Mouse (Mus musculus): ENCODE results near the gene Wnt8b. TPM values are rescaled to one million over a fixed set of nuclear protein-coding genes. Genes with fewer than 3 reads are reported as not detected.
A peak's percentile ranks its signal among the peaks of the same experiment; 100 is the strongest.

Gene Wnt8b
- total and polyA plus RNA-seq, 2 experiments from 2014 or later, result 0.05 to 1.0 TPM

DNA sequence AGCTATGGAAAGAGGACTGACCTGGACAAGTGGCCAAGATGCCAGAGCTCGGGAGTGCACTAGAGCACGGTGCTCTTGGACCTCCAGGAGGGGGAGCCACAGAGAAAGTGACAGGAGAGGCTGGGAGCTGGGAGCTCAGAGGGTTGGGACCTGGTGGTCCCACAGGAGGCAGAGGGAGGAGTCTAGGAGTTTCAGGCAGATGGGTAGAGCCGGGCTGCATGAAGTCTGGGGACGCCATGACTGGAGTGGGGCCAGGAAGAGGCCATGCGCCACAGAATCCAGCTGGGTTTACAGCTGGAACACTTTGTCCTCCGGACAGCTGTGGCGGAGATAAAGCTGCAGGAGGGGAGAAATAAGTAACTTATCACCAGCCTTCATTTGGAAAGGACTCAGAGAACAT, 25.9 kb downstream of the Wnt8b start:
- TF ChIP-seq CTCF (IDR thresholded peaks at IDR 0.05), result no peak
- H3K9ac ChIP-seq (replicated peaks; ENCODE audit: low read length, poor library complexity, severe bottlenecking), result no peak overlapping the region
- no peaks in the 10 kb centered on the region for H3K4me1 ChIP-seq (ENCODE audit: insufficient read depth, low read length)
- H3K27ac ChIP-seq (ENCODE audit: low read depth, low read length), result no peak overlapping the region
- H3K9me3 ChIP-seq (ENCODE audit: low read length), result no peaks in the 10 kb centered on the region
- WGBS, result 24% methylated on average over 7 of the region's 7 CpGs
- H3K4me3 ChIP-seq (ENCODE audit: low read depth, low read length), result no peak overlapping the region
- H3K27me3 ChIP-seq (ENCODE audit: insufficient read depth, low read length), result peaks cover 82% of the 10 kb centered on the region
- DNase-seq (ENCODE audit: low spot score) (peak; percentile 14), ATAC-seq (ENCODE audit: low FRiP score) (no peak)
- no peak overlapping the region for H3K4me2 ChIP-seq (ENCODE audit: low read depth, low read length, poor library complexity, severe bottlenecking)
- H3K36me3 ChIP-seq (ENCODE audit: insufficient read depth, low read length), result no peaks in the 10 kb centered on the region

DNA sequence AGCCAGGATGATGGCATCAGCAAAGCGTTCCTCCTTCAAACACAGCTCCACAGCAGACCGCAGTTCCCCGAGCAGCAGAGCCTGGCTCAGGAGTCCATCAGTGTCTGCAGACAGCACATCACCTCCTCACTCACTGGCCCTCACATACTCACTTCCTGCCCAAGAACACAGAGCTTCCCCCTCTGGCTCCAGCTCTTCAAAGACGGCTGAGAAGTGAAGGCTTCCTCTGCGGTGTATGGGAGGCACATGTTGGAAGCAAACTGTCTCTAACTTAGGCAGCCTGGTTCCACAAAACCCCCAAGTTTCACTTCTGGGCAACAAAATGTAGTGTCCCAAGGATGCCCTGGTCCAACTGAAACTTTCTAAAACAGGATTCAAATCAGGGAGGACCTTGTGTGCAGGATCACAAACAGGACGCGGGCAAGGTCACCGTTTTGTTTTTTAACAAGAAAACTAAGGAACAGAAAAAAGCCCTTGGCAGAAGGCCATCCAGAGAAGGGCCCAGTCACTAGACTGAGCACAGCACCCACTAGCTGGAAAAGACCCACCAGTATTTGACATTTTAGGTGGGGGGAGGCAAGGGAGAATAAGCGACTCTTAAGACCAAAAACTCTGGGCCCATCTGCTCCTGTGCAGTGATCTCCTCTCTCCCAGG, 32.4 kb downstream of the Wnt8b start:
- Histone ChIP-seq H3K4me2 (ENCODE audit: low read depth, low read length, poor library complexity, severe bottlenecking) (no peak overlapping the region), H3K4me3 (ENCODE audit: low read depth, low read length) (no peak overlapping the region), H3K27me3 (ENCODE audit: insufficient read depth, low read length) (peaks cover 30% of the 10 kb centered on the region), H3K27ac (ENCODE audit: low read depth, low read length) (no peak overlapping the region), H3K4me1 (ENCODE audit: insufficient read depth, low read length) (no peaks in the 10 kb centered on the region), H3K9ac (replicated peaks; ENCODE audit: low read length, poor library complexity, severe bottlenecking) (no peak overlapping the region), H3K9me3 (ENCODE audit: low read length) (no peaks in the 10 kb centered on the region), H3K36me3 (ENCODE audit: insufficient read depth, low read length) (no peaks in the 10 kb centered on the region)
- DNase-seq (ENCODE audit: low spot score), result no peak
- no peak for ATAC-seq (ENCODE audit: low FRiP score)
- WGBS, result 87% methylated on average over 9 of the region's 9 CpGs
- no peak for TF ChIP-seq CTCF (IDR thresholded peaks at IDR 0.05)

DNA sequence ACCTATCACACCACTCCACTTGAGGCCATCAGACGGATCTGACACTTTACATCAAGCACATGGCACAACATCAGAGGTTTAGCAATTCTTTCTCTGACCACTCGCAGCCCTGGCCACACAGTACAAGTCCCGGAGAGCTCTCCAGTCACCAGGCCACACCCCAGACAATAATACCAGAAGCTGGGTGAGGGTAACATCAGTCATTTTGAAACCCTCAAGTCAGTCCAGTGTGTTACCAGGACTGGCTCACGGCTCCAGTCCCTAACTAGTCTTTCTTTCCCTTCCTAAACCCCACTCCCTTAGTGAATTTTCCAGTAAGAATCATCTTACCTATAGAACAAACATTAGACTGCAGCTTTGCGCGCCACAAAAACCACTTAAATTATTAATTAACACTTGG, 36.7 kb downstream of the Wnt8b start:
- H3K4me3 ChIP-seq (ENCODE audit: low read depth, low read length), result no peak overlapping the region
- H3K27ac ChIP-seq (ENCODE audit: low read depth, low read length), result no peak overlapping the region
- no peak overlapping the region for H3K4me2 ChIP-seq (ENCODE audit: low read depth, low read length, poor library complexity, severe bottlenecking)
- ATAC-seq (ENCODE audit: low FRiP score) (no peak), DNase-seq (ENCODE audit: low spot score) (no peak)
- 84% methylated on average over 6 of the region's 6 CpGs for WGBS
- no peaks in the 10 kb centered on the region for H3K36me3 ChIP-seq (ENCODE audit: insufficient read depth, low read length)
- H3K9me3 ChIP-seq (ENCODE audit: low read length), result no peaks in the 10 kb centered on the region
- H3K27me3 ChIP-seq (ENCODE audit: insufficient read depth, low read length), result peaks cover 23% of the 10 kb centered on the region
- no peak for TF ChIP-seq CTCF (IDR thresholded peaks at IDR 0.05)
- no peak overlapping the region for H3K9ac ChIP-seq (replicated peaks; ENCODE audit: low read length, poor library complexity, severe bottlenecking)
- H3K4me1 ChIP-seq (ENCODE audit: insufficient read depth, low read length), result no peaks in the 10 kb centered on the region

DNA sequence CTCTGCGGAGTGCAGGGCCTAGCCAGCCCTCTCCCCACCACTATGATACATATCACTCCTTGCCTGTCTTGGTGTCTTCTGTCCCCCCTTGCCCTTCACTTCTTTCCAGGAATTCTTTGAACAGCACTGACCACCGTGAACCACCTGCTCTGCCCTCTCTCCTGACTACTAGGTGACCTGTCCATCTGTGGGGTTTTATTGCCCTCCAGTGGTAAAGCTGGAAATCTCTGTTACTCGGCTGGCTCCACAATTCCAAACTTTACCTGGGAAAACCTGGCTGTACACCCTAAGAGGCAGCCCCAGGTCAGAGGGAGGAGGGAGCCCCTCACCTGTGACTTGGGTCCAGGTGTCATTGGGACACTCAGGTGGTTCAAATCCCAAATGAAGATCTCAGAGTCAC, 42.1 kb downstream of the Wnt8b start:
- no peak overlapping the region for H3K9ac ChIP-seq (replicated peaks; ENCODE audit: low read length, poor library complexity, severe bottlenecking)
- no peak overlapping the region for H3K4me3 ChIP-seq (ENCODE audit: low read depth, low read length)
- no peak for ATAC-seq (ENCODE audit: low FRiP score)
- no peaks in the 10 kb centered on the region for H3K36me3 ChIP-seq (ENCODE audit: insufficient read depth, low read length)
- WGBS, result 30% methylated on average over 3 of the region's 3 CpGs
- H3K27me3 ChIP-seq (ENCODE audit: insufficient read depth, low read length), result peaks cover 17% of the 10 kb centered on the region
- H3K9me3 ChIP-seq (ENCODE audit: low read length), result no peaks in the 10 kb centered on the region
- H3K27ac ChIP-seq (ENCODE audit: low read depth, low read length), result no peak overlapping the region
- peak; percentile 60 for DNase-seq (ENCODE audit: low spot score)
- no peak overlapping the region for H3K4me2 ChIP-seq (ENCODE audit: low read depth, low read length, poor library complexity, severe bottlenecking)
- no peaks in the 10 kb centered on the region for H3K4me1 ChIP-seq (ENCODE audit: insufficient read depth, low read length)
- TF ChIP-seq CTCF (IDR thresholded peaks at IDR 0.05), result peak; percentile 79

DNA sequence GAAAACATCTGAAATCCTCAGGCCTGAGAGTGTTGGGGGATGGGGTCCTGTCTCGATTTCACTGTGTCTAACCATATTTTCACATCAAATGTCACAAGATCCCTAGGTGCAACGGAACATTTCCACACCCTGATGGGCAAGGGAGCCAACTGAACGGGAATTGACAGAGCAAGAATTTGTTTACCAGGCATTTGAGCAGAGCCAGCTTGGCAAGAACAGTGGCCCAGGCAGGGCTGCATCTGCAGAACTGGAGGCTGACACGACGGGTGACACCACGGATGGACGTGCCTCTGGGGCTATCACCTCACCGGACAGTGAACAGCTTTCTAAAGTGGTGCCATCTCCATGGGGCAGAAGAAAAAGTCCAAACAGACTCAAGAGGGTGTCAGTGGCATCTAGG, 44.1 kb downstream of the Wnt8b start:
- WGBS, result 87% methylated on average over 8 of the region's 8 CpGs
- no peak for DNase-seq (ENCODE audit: low spot score)
- peaks cover under 1% of the 10 kb centered on the region for H3K27me3 ChIP-seq (ENCODE audit: insufficient read depth, low read length)
- no peak overlapping the region for H3K4me3 ChIP-seq (ENCODE audit: low read depth, low read length)
- no peak overlapping the region for H3K4me2 ChIP-seq (ENCODE audit: low read depth, low read length, poor library complexity, severe bottlenecking)
- H3K27ac ChIP-seq (ENCODE audit: low read depth, low read length), result no peak overlapping the region
- H3K4me1 ChIP-seq (ENCODE audit: insufficient read depth, low read length), result no peaks in the 10 kb centered on the region
- no peak for ATAC-seq (ENCODE audit: low FRiP score)
- H3K9ac ChIP-seq (replicated peaks; ENCODE audit: low read length, poor library complexity, severe bottlenecking), result no peak overlapping the region
- TF ChIP-seq CTCF (IDR thresholded peaks at IDR 0.05), result no peak
- no peaks in the 10 kb centered on the region for H3K9me3 ChIP-seq (ENCODE audit: low read length)
- no peaks in the 10 kb centered on the region for H3K36me3 ChIP-seq (ENCODE audit: insufficient read depth, low read length)

DNA sequence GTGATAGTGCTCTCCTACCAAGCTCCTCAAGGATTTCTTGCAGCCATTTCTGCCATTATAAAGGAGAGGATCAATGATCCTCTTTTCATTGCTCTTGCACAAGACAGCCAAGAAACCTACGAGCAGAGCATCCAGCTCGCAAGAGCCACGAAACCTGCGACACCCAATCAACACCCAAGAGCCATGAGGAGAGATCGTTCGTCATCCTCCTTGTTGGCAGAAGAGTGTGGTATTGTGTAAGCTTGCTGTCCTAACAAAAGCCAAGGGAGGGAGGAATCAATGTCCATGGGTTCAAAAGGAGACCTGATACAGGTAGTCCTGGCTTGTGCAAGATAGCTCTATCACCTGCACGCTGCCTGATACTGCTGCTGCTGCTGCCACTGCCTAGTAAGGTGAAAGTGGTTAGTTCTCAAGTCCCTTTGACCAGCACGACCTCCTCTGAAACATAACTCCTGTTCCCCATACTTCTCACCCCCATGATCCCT, 49.5 kb downstream of the Wnt8b start:
- 92% methylated on average over 8 of the region's 8 CpGs for WGBS
- Histone ChIP-seq H3K36me3 (ENCODE audit: insufficient read depth, low read length) (no peaks in the 10 kb centered on the region), H3K27ac (ENCODE audit: low read depth, low read length) (no peak overlapping the region), H3K9ac (replicated peaks; ENCODE audit: low read length, poor library complexity, severe bottlenecking) (no peak overlapping the region), H3K4me3 (ENCODE audit: low read depth, low read length) (no peak overlapping the region), H3K9me3 (ENCODE audit: low read length) (no peaks in the 10 kb centered on the region), H3K4me2 (ENCODE audit: low read depth, low read length, poor library complexity, severe bottlenecking) (no peak overlapping the region), H3K4me1 (ENCODE audit: insufficient read depth, low read length) (no peaks in the 10 kb centered on the region), H3K27me3 (ENCODE audit: insufficient read depth, low read length) (peaks cover 16% of the 10 kb centered on the region; the same call in 1 of the 2 replicates)
- TF ChIP-seq CTCF (IDR thresholded peaks at IDR 0.05), result no peak
- ATAC-seq (ENCODE audit: low FRiP score), result no peak
- DNase-seq (ENCODE audit: low spot score), result no peak

Data from midbrain, postnatal 0 days (tissue).